Mouse (Mus musculus): Measurements from ENCODE around the gene C8g.

- TF ChIP-seq MAFK (IDR thresholded peaks at IDR 0.05; ENCODE audit: insufficient read depth, low read depth, low read length) (no peak), HCFC1 (IDR thresholded peaks at IDR 0.05; ENCODE audit: borderline replicate concordance, insufficient read depth, low read length) (no peak)
These were observed 4.3 kb upstream of the C8g start for GRCm38 (mm10) chr2:25505860-25506259.
